Mouse (Mus musculus): ENCODE data around the gene Gm28048. TPM values are rescaled to one million over a fixed set of nuclear protein-coding genes. Genes with fewer than 3 reads are reported as not detected.

The Gm28048 gene
- total RNA-seq, 2 experiments from 2014 or later: 10.3 to 13.5 TPM

DNA sequence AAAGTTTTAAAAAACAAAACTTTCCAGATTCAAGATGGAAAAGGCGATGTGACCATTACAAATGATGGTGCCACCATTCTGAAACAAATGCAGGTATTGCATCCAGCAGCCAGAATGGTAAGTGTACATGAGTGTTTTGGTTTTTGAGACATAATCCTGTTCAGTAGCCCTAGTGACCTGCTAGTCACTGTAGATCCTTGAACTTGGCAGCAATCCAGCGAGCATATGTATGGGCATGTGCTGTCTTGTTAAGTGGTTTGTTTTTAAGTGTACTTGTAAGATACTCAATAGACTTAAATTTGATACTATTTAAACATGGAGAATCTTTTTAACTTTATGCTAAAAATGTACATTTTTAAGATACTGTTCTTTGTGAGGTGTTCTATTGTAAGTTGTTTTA, 12.4 kb upstream of the Gm28048 start:
- intact Hi-C loops (cut with DNase I): loop anchor here (5.0 kb wide), 1 partner anchor 263 kb away; the partner anchor contains the start of gene Xpo1
- DNase-seq (ENCODE audit: low spot score in 2 of 2): no peak

DNA sequence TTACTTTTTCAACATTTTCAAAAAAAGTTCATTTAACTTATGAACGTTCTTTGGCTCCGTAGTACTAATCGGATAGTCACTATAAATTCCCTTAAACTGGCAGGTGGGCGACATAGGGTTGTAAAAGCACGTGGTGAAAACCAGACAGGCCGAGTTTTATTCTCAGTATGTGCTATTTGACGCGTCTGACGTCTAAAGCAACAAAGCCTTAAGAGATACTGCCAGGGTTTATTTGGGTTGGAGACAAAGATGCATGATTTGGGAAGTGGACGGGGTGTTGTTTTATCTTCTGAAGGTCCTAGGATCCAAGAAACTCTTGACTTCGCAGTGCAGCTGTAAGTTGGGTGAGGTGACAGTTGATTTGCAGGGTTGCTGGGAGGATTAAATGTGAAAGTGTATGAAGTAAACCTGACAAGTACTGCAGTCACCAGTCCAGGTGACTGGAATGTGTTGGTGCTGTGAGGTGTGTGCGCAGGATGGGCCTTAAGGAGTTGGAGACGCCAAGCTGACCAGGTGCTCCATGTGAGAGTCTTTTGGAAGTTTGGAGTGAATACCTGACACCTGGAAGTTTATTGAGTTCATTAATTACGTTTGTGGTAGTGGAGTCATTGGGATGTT, 9.4 kb upstream of the Gm28048 start:
- intact Hi-C loops (cut with DNase I): loop anchor here (2.0 to 5.0 kb wide), 2 partner anchors 266 to 281 kb away; partner anchors contain the start of gene Xpo1
- no peak for DNase-seq (ENCODE audit: low spot score in 2 of 2)

DNA sequence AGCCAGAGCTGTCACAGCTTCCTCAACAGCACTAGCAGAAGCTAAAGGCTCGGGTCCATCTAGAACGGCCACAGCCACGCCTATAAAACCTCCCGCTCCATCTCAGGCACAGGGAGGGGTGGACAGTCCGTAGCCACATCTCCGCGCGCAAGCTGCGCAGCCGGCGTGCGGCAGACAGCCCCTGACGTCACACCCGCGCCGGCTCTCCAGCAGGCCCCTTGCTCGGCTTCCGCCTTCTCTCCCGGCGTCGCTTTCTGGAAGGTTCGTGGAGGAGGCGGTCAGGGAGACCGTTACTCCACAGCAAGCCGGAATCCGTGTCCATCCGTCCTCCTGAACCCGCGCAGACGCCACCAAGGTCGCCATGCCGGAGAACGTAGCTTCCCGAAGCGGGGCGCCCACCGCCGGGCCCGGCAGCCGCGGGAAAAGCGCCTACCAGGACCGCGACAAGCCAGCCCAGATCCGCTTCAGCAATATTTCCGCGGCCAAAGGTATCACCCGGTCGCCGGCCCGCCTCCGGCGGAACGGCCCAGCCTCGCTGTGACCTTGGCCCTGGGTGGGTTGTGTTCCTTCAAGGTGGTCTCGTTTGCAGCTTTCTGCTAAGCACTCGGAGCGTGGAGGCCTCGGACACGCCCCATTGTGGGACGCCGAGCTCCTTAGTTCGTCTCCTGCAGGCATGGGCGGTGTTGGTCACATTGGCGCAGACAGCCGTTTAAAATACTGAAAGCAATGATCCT, 8.7 kb upstream of the Gm28048 start, which contains the start of gene Cct4:
Cct4 (plus strand) TSS at position 127 of the 734 bp plus-strand sequence.
- peak; percentile 90 to 93 for DNase-seq (ENCODE audit: low spot score in 2 of 2)
- intact Hi-C loops (cut with DNase I): loop anchor here (2.0 to 5.0 kb wide), 2 partner anchors 267 to 282 kb away; partner anchors contain the start of gene Xpo1

- intact Hi-C loops (cut with DNase I): loop anchor here (2.0 to 5.0 kb wide), 2 partner anchors 268 to 283 kb away; partner anchors contain the start of gene Xpo1
- no peak for DNase-seq (ENCODE audit: low spot score in 2 of 2)
These were observed 7.9 kb upstream of the Gm28048 start for GRCm38 (mm10) chr11:22989786-22990185.

- intact Hi-C loops (cut with DNase I): no loop called here
- DNase-seq (ENCODE audit: low spot score in 2 of 2): peak; percentile 63 to 70
These were observed 5.5 kb upstream of the Gm28048 start for GRCm38 (mm10) chr11:22987357-22987756.

- no peak for DNase-seq (ENCODE audit: low spot score in 2 of 2)
- intact Hi-C loops (cut with DNase I): no loop called here
These were observed 3.6 kb upstream of the Gm28048 start for GRCm38 (mm10) chr11:22985510-22985909.

DNA sequence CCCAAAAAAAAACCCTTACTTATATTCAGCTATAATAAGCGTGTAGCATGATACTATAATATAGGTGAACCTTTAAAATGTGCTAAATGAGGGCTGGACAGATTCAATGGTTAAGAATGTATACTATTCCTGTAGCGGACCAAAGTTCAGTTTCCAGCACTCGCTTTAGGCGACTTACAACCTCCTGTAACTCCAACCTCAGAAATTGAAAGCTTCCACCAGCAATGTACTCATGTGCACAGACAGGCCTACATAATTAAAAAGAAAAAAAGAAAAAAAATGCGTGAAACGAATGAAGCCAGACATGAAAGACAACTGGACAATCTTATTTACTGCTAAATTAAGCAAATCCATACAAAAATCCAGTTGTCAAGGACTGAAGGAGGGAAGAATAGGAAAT, 956 bp upstream of the Gm28048 start:
- intact Hi-C loops (cut with DNase I): no loop called here

DNA sequence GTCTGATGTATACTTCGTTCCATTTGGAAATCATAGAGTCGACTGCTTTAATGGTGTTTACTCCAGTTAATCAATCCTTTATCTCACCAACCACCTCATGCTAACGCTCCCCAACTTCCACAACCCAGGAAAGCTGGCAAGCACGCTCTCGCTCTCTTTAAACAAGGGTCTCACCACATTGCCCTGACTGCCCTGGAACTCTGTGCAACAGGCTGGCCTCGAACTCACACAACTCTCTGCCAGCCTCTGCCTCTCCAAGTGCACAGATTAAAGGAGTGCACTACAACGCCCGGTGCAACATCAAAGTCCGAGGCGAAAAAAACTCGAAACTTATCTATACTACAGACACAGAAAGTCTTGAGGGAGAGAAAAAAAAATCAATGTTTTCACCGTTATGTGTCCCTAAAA, 343 bp downstream of the Gm28048 start:
- no peak for DNase-seq (ENCODE audit: low spot score in 2 of 2)
- intact Hi-C loops (cut with DNase I): no loop called here

More for the DNA sequence above, 956 bp upstream of the Gm28048 start:
- no peak for DNase-seq (ENCODE audit: low spot score in 2 of 2)

DNA sequence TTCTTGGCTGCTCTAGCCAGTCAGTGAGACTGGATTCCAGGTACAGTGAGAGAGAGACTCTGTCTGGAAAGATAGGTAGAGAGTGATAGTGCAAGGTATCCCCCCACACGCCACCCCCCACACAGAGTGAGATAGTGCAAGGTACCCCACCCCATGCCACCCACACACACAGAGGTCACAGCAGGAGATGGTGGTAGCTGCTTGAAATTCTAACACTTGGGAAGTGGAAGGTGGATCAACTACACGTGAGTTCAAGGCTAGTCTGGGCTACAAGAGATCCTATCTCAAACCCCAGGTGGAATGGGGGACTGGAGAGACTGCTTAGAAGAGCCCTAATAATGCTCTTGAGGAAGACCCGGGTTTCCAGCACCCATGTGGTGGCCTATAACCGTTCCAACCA, 849 bp downstream of the Gm28048 start:
- intact Hi-C loops (cut with DNase I): no loop called here
- DNase-seq (ENCODE audit: low spot score in 2 of 2): no peak

DNA sequence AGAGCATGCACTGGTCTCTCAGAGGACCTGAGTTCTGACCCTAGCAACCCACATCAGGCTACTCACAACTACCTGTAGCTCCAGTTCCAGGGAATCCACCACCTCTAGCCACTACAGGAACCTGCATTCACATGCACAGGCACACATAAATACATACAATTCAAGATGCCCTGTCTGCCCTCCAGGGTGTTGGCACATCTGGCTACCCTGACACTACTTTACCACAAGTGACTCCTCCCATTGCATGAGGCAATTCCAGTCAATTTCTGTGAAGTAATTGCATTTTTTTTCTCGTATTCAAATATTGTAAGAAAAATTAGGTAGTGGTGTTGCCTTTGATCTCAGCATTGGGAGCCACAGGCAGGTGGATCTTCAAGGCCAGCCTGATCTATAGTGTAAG, 2.7 kb downstream of the Gm28048 start:
- intact Hi-C loops (cut with DNase I): no loop called here
- DNase-seq (ENCODE audit: low spot score in 2 of 2): no peak

GRCm38 (mm10) chr11:22978711-22979110, 3.2 kb downstream of the Gm28048 start:
- intact Hi-C loops (cut with DNase I): no loop called here
- no peak for DNase-seq (ENCODE audit: low spot score in 2 of 2)

- DNase-seq (ENCODE audit: low spot score in 2 of 2): no peak
- intact Hi-C loops (cut with DNase I): no loop called here
These were observed 3.7 kb downstream of the Gm28048 start for GRCm38 (mm10) chr11:22978215-22978614.

- intact Hi-C loops (cut with DNase I): no loop called here
- DNase-seq (ENCODE audit: low spot score in 2 of 2): peak in 1 of 2 experiments; percentile 23
These were observed 8.3 kb downstream of the Gm28048 start for GRCm38 (mm10) chr11:22973599-22973998.

- DNase-seq (ENCODE audit: low spot score in 2 of 2): peak; percentile 82 to 85
- intact Hi-C loops (cut with DNase I): no loop called here
These were observed 9.0 kb downstream of the Gm28048 start for GRCm38 (mm10) chr11:22972746-22973526.

DNA sequence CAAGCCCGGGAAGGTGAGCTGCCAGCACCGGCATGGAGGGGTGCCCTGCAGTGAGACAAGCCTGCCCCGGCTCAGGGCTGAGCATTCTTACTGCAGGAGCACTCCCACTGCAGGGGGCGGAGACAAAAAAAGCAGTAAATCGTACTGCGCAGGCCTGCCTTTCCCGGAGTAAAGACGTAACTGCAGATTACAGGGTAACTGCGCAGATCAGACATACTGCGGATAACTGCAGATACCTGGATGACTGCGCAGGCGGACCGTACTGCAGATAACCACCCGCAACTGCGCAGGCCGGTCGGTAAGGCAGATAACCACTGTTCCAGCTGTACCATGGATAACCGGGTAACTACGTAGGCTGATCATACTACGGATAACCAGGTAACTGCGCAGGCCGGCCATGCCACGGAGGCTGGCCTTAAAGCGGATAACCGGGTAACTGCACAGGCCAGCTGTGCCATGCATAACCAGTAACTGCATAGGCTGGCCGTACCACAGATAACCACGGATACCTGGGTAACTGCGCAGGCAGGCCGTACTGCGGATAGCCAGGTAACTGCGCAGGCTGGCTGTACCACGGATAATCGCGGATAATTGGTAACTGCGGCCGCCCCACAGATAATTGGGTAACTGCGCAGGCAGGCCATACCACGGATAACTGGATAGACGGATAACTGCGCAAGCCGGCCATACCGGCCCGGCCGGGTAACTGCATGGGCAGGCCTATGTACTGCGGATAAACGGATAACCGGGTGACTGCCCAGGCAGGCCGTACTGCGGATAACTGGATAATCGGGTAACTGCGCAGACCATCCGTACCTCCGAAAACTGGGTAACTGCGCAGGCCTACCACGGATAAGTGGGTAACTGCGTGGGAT, 9.8 kb downstream of the Gm28048 start, which contains the start of gene Zrsr1:
Zrsr1 (plus strand) TSS at position 171 of the 875 bp plus-strand sequence.
- intact Hi-C loops (cut with DNase I): loop anchor here (2.0 kb wide), 1 partner anchor 341 kb away; no protein-coding TSS in a partner anchor
- DNase-seq (ENCODE audit: low spot score in 2 of 2): peak; percentile 76 to 80

- no peak for DNase-seq (ENCODE audit: low spot score in 2 of 2)
These were observed 11.3 kb downstream of the Gm28048 start for GRCm38 (mm10) chr11:22970546-22970945.

DNA sequence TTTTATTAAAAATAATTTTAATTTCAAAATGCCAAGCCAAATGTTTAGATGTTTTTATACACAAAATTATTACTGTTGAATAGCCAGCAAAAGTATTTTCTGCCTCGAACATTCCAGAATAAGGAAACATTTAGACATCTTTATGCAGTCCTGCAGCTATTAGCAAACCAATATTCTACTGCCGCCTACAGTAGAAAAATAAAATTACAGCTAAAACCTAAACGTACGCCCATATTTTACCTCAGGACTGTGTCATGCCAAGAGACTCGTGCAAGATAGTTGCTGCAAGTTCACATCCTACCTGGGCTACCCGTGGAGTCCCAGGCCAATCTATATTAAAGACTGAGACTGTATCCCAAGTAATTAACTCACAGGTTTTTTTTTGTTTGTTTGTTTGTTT, 12.4 kb downstream of the Gm28048 start:
- intact Hi-C loops (cut with DNase I): no loop called here
- peak in 1 of 2 experiments; percentile 82 for DNase-seq (ENCODE audit: low spot score in 2 of 2)

More at GRCm38 (mm10) chr11:22970546-22970945, 11.3 kb downstream of the Gm28048 start:
- intact Hi-C loops (cut with DNase I): loop anchor here (2.0 kb wide), 1 partner anchor 340 kb away; no protein-coding TSS in a partner anchor

DNA sequence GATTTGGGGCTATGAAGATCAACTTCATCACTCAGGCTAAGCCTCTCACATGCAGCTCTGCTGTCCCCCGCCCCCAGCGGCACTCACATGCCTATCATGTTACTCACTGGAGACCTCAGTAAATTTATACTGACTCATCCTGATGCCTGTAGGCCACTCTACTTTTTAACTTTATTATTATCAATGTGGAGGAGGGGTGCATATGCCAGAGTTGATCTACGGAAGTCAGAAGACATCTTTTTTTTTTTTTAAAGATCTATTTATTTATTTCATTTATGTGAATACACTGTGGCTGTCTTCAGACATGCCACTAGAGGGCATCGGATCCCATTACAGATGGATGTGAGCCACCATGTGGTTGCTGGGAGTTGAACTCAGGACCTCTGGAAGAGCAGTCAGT, 16.4 kb downstream of the Gm28048 start:
- DNase-seq (ENCODE audit: low spot score in 2 of 2): no peak
- intact Hi-C loops (cut with DNase I): no loop called here

GRCm38 (mm10) chr11:22964401-22964800, 17.5 kb downstream of the Gm28048 start:
- no peak for DNase-seq (ENCODE audit: low spot score in 2 of 2)
- intact Hi-C loops (cut with DNase I): no loop called here

Measured in left cerebral cortex, postnatal 14 days (tissue).